Mouse (Mus musculus) frontal cortex, postnatal 25 days (tissue): ENCODE results near the gene 1110008L16Rik.
"Not testable (repeated sequence)": the region's sequence is repeated elsewhere in the genome, so short reads cannot be mapped to it uniquely, and the experiment has no call there.

Source experiments
- DNase-seq, 2 experiments: peaks; one replicate each; pipeline ENCODE4 v3.0.0; 2022; ENCODE audit warnings: low spot score in 2 of 2

1110008L16Rik gene

DNA sequence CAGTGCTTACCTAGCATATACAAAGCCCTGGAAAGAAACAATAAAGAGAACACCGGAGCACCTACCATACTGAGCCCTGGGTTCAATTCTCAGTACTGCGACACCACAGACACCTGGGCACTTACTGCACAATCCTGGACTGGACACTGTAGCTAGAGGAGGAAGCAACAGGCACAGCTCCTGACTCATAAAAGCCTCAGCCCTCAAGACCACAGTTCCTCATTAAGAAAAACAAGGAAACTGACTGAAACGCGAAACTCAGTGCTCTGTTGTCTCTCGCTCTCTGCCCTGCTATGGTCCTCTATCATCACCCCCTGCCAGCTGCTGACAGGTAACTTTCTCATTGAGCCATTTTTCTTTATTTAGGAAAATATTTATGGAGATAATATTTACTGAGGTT, at the start of gene 1110008L16Rik:
Gene 1110008L16Rik, plus strand, starts transcription at position 242 of the 400 bp plus-strand sequence.
- DNase-seq: no peak

DNA sequence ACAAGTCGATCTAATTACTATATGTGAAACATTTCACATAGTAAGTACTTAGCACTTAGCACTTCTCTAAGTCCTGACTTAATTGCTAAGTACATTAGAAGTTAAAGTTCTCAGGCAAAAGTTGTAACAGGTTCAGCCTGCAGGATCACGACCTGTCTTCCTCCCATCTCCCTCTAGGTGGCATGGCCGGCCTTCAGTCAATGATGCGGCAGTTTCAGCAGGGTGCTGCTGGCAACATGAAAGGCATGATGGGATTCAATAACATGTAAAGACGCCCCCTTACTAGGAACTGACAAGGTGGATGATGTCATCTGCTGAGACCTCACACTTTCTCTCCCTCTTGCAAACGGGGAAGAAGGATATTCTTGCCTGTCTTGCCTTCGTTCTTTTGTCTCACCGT, 37.4 kb upstream of the 1110008L16Rik start:
- not testable (repeated sequence) for DNase-seq

DNA sequence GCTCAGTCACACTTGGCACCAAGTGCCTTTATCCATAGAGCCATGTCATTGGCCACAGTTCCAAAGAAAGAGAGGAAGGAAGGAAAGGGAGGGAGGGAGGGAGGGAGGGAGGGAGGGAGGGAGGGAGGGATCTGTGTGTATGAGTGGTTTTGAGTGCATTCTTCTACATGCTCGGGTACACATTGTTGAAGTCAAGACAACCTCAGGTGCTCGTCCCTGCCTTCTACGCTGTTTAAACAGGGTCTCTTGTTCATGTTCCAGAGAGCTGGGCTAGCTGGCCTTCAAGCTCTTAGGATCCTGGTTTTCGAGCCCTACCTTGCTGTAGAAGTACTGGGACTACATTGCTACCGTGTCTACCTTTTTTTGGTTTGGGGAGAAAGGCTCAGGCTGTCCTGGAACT, 36.0 kb upstream of the 1110008L16Rik start:
- DNase-seq: not testable (repeated sequence)

DNA sequence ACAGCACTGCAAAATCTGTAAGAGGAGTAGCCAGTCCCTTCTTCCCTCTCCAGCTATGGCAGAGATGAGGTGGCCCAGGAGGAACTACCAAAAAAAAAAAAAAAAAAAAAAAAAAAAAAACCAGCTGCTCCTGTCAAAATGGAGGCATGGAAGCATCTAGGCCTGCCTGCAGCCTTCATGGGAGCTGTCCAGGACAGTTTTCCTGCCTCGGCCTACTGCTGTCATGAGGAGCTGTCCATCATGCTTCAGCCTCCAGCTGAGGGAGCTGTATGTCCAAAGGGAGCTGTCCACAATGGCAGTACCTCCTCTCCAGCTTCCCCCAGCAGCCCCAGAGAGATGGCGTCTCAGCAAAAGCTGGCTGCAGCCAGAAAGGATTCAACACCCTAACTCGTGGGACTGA, 27.1 kb upstream of the 1110008L16Rik start:
- no peak for DNase-seq

DNA sequence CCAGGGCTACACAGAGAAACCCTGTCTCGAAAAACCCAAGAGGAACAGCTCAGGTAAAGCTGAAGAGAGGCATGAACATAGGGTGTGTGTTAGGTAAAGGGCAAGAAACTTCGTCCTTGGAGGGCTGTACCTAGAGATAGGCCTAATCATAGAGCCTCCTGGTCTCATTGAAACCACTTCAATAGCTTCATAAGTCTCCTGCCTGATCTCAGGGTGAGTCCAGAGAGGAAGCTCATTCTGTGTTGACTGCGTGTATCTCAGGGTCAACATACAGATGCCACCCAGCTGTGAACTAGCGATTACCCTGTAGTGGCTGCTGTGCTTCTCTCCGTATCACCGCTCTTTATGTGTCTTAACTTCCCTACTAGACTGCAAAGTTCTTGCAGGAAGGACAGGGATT, 21.8 kb upstream of the 1110008L16Rik start:
- not testable (repeated sequence) for DNase-seq

DNA sequence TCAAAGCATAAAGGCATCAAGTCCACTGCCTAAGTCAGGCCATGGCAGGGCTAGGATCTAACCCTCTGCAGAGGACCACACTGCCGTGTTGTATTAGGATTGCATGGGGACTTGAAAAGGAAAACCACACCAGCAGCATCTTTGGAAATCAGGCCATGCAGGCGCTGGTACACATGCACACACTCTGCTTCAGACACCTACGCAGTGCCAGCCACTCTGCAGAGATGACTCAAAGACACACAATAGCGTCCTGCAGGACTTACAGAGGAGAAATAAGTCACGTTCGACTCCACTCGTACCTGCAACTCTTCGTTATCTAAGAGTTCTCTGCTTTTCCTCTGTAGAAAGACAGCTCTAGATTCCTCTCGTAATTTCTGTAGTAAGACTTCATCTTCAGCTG, 1.3 kb upstream of the 1110008L16Rik start:
- no peak for DNase-seq

DNA sequence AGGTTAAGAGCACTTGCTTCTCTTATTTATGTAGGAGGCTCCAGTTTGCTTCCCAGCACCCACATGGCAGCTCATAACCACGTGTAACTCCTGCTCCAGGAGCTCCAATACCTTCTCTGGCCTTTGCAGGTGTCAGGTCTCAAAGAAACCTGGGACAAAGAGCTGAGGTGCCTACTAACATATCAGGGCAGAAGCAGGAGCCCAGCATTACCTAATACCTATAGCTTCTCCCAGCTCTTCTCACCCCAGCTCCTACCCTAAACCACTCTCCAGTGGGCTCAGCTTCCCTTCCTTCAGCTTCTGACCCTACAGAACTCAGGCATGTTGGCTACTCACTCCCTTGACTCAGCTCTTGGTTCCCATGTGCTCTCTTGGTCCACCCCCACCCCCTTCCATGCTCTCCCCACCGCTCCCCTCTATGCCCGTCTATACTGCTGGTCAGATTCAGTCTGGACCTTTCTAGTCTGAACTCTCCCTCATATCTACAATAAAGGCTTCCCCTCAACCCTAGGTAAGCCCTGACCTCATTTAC, 1.5 kb downstream of the 1110008L16Rik start:
- DNase-seq: no peak

DNA sequence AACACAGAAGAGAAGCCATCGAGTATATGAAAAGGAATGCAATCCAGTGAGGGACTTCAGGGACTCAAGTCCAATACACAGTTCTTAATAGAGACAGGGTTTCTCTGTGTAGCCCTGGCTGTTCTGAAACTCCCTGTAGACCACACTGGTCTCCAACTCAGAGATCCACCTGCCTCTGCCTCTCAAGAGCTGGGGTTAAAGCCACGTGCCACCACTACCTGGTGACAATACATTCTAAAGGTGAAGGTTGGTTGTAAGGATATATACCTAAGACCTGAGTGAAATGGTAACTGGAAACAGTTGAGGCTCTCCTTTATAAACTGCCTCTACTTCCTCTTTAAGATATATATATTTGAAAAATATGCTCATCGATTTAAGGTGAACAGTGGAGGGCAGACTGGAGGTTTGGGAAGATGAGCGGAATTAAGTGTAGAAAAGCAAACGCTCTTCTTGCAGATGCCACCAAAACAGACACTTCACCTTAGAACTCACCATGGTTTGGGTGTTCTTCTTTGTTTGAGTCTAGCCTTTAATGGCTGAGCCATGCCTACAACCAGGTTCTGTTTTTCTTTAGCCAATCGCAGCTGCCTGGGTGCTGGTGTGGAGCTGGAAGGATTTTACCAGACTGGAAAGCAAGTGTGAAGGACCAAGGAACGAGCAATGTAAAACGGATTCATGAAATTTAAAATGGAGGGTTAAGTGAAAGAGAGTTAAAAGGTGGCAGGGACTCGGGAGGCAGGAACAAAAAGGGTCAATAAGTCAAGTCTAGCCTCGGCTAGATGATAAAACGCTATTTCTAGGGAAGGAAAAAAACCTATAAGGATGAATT, 2.3 kb downstream of the 1110008L16Rik start:
- DNase-seq: no peak

DNA sequence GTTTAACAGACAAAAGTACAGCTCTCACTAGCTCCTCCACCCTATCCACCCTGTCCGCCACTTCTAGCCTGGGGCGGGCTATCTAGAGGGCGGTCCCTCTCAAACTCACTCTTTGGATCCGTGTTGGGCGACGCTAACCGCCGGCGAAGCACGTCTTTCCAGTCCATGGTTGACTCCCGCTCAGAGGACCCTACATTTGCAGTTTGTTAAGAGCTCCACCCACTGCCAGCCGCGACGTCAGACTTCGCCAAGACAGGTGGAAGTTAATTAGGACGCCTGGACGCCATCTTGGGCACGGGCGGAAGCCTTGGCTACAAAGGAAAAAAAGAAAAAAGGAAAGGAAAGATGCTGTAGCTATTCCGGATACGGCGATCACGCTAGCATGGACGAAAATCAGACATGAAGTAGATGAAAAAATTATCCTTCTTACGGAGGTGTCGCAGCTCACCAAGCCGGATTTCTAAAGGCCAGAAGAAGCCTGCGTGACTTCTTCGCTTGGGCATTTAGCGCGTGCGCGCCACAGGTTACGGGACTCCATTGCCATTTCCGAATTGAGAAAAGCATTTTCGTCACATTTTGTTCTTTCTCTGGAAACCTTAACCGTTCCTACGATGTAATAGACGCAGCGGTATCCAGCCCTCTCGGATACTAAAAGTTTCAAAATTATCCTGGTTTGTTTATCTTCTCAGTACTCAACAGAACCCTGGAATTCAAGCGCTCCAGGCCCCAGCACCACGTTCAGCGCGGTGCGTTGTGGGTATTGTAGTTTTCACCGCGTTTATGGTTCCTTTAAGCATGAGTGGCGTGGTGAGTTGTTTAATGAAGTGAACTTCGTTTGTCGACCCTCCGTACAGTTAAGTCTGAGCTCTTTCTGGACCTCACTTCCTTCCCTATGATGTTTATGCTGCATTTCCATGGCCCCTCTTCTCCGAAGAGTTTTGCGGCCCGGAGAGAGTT, 3.4 kb downstream of the 1110008L16Rik start, which contains the start of gene Ppp2r3c:
Gene Ppp2r3c, minus strand, starts transcription at position 514 of the 957 bp plus-strand sequence.
- DNase-seq: peak; percentile 82 to 85

DNA sequence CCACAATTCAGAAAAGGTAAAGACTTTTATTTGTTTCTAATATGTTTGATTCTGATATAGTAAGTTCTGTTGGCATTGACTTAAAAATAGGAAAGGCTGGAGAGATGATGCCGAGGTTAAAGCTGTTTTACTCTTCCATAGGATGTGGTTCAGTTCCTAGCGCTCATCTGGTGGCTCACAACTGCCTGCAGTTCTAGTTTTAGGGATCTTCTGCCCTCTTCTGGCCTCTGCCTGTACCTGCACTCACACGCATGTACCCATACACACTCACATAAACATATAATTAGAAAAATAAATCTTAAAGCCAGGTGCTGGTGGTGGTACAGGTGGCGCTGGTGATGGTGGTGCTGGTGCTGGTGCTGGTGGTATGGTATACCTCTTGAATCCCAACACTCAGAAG, 7.0 kb downstream of the 1110008L16Rik start:
- DNase-seq: no peak

DNA sequence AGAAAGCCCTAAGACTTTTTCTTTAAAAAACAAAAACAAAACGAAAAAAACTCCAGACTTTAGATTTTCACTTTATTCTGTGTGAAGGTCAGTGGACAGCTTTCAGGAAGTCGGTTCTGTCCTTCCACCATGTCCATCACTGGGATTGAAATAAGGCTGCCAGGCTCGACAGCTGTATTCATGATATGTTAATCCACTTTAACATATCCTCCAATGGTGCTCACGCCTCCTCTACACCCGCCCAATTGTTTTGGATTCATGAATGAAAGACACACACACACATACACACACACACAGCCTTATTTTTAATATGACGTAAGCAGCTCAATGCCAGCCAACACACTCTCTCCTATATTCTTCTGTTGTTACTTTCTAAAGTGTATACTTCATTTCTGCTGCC, 8.2 kb downstream of the 1110008L16Rik start:
- no peak for DNase-seq

DNA sequence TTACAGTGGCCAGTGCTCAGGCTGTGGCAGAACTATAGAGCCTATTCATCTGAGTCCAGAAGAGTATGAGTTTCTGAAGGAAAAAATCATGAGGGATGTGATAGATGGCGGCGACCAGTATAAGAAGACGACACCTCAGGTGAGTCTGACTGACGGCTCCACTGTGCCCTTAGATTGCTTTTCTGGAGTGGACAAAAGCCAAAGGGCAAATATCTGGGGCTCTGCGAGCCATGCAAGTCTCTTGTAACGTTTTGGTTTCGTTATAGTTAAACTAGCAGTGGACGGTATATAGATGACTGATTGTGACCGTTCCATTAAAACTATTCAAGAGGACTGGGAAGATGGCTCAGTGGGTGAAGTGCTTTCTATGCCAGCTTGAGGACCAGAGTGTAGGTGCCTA, 9.4 kb downstream of the 1110008L16Rik start:
- DNase-seq: no peak

DNA sequence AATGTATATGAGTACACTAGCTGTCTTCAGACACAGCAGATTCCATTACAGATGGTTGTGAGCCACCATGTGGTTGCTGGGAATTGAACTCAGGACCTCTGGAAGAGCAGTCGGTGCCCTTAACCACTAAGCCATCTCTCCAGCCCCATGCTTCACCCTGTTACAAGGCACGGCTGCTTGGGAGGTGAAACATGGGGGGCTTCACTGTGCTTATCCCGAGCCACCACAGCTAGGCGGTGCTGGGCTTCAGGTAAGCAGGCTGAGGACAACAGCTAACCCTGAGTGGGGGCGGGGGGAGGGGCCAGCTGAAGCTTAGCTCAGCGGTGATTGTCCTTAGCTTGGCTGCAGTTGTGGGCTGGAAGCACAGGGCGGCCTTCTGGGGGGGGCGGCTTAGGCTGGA, 10.1 kb downstream of the 1110008L16Rik start:
- no peak for DNase-seq

DNA sequence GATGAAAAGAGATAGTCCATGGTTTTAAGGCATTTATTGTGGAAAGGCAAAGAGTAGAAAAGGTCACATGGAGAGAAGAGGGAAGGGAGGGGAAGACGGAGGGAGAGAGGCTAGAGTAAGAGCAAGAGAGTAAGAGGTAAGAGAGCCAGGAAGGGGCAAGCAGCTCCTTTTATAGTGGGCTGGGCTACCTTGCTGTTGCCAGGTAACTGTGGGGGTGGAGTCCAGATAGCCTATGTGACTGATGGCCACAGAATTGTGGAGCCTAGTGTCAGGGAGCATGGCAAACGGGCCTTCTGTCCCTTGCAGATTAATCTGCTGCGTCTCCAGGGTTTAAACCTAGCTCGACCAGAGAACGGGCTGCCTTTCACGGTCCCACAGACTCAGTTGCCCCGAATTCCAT, 12.5 kb downstream of the 1110008L16Rik start:
- no peak for DNase-seq

DNA sequence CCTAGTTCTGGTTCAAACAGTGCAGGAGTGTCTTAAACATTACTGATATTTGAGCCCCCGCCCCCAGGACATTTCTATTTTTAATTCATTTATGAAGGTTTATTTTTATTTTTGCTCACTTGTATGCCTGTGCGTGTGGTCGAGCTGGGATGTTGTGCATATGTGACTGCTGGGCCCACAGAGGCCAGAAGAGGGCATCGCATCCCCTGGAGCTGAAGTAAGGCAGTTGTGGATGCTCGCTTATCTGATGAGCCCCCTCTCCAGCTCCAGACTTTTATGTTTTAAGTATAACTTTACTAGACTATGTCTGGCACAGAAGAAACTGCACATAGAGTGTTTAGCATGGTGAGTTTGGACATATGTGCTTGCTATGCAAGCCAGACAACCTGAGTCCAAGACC, 14.5 kb downstream of the 1110008L16Rik start:
- DNase-seq: no peak

DNA sequence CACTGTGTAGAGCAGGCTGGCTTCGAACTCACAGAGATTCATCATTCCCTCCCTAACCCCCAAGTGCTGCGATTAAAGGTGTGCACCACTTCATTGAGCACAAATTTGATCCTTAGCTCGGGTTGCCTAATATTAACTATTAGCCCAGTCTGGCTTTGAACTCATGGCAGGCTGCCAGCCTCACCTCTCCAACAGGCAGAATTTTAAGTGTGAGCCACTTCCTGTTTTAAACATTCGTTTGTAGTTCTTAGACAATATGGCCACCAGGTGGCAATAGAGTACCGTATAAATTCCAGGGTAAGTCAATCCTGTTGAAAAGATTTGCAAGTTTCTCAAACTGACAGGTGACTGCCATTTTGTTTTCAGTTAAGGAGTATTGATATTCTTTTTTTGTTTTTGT, 15.8 kb downstream of the 1110008L16Rik start:
- DNase-seq: peak; percentile 26 to 67

DNA sequence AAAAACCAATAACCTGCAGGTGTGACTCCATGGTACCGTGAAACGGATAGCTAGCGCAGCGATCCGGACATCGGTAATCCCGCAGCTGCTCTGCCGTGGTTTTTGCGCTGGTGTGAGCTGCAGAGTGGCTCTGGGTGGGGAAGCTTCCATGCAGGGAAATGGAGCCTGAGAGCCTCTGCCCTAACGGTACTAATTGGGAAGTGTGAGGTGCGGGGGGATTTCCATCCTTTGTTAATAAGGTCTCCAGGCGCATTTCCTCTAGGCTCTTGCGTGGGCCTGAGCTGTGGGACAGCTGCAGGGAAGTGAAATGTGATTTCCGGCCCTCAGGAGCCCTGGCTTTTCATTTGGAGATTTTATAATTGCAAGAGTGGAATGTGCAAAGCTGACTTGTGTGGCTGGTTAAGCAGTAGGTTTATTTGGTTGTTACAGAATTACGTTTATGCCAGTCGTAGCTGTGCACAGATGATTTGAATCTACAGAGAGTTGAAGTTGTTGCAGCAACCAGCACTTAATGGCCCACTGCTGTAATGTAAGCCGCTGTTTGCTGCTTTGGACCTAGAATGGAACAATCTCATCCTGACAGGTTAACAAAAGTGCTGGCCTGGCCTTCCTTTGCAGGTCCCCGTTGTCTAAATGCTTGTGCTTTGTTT, 22.4 kb downstream of the 1110008L16Rik start:
- DNase-seq: no peak

DNA sequence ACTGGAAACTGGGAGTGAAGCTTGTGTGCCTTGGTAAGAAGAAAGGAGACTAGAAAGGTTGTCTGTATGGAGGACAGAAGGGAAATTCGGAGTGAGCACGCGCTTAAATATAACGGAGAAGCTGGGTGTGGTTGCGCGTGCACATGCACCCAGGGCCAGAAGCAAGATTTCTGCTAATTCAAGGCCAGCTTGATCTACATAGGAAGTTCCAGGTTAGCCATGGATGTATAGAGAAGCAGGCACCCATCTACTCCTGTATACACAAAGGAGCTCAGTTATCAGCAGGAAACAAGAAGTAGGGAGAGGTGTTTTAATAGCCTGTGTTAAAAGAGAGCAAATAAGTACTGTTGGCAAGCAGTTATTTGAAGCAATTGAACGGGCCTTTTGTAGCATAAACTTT, 26.3 kb downstream of the 1110008L16Rik start:
- DNase-seq: no peak

DNA sequence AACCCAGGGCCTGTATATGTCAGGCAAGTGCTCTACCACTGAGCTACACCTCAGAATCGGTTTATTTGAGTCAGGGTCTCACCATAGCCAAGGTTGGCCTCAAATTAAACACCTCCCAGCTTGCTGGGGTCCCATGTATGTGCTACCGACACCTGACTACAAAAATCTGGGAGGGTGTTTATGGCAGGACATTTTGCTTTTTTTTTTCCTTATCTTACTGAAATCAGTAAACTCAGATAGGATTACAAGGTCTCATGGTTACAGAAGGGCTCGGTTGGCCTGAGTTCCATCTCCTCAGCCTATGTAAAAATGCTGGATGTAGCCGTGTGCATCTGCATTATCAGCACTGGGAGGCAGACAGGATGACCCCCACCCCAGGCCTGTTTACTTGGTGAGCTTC, 29.4 kb downstream of the 1110008L16Rik start:
- no peak for DNase-seq

DNA sequence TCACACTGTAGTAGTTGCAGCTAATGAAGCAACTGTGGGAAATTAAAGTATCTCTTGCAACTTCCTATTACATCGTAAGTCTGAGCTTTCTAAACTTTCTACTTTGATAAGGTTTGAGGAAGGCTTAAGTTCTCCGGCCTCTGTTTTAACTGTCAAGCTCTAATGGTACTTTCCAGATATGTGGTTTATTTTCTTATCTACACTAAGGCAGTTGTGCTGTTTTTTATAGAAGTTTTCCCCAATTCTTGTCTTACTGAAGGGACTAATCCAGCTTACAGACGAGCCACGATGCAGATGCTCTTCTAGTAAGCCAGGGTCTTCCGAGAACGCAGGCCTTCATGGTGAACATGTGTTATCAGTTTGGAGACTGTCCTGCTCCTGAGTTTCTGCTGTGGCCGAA, 30.0 kb downstream of the 1110008L16Rik start:
- no peak for DNase-seq

DNA sequence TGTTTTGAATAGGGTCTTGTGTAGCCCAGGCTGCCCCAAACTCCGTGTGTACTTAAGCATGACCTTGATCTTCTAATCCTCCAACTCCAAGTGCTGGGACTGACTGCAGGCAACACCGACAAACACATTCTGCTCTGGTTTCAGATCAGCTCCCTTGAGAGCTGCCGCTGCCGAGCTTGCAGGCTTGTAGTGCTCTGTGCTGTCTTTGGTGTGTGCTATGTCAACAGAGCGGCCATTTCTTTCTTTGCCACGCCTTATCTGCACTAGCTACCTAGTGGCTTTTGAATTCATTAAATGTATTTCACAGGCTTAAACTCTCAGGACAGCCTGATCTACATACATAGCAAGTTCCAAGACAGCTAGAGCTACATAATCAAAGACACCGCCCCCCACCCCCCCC, 34.3 kb downstream of the 1110008L16Rik start:
- no peak for DNase-seq

DNA sequence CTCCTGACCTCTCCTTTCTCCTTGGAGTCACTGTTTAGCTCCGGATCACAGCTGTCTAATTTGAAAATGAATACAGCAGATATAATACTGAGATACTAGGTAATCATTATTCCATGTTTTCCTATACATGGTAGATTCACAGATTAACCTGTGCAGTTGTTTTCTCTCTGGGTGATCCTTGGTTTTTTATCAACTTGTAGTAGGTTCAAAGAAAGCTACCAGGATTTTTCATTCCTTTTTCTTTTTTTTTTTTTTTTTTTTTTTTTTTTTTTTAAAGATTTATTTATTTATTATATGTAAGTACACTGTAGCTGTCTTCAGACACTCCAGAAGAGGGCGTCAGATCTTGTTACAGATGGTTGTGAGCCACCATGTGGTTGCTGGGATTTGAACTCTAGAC, 39.1 kb downstream of the 1110008L16Rik start:
- not testable (repeated sequence) for DNase-seq
